Mouse (Mus musculus): ENCODE results near the gene Mmd. TPM values are rescaled to one million over a fixed set of nuclear protein-coding genes. Genes with fewer than 3 reads are reported as not detected.
A peak's percentile ranks its signal among the peaks of the same experiment; 100 is the strongest.

Gene Mmd
- 10 to 100 TPM in 1 of 2 experiments, 1 to 10 TPM in 1; 7.8 to 10.7 TPM for total RNA-seq (2021)
- long read RNA-seq, experiment 1, partial matches to known transcripts, result 0 of 4 reads
- long read RNA-seq, experiment 1, other reads (novel, unspliced or antisense), result 1 of 4 reads
- long read RNA-seq, experiment 2, transcript Mmd-201 (7 exons, 2,677 nt), result major isoform, 5 of 6 reads
- long read RNA-seq, experiment 2, partial matches to known transcripts, result 0 of 6 reads
- long read RNA-seq, experiment 2, other reads (novel, unspliced or antisense), result 1 of 6 reads

- intact Hi-C loops (cut with DNase I; ENCODE audit: low total_unique reads), result no loop called here
- peak; percentile 97 for DNase-seq
These were observed at the start of gene Mmd for GRCm38 (mm10) chr11:90249025-90249650. Mmd (plus strand) TSS chr11:90249456.

GRCm38 (mm10) chr11:90200826-90201225 is 48.4 kb upstream of the Mmd start:
- intact Hi-C loops (cut with DNase I; ENCODE audit: low total_unique reads), result no loop called here

GRCm38 (mm10) chr11:90214246-90214645 is 35.0 kb upstream of the Mmd start:
- no peak for DNase-seq
- intact Hi-C loops (cut with DNase I; ENCODE audit: low total_unique reads), result no loop called here

More at GRCm38 (mm10) chr11:90200826-90201225, 48.4 kb upstream of the Mmd start:
- no peak for DNase-seq

- intact Hi-C loops (cut with DNase I; ENCODE audit: low total_unique reads), result no loop called here
These were observed 29.1 kb upstream of the Mmd start for GRCm38 (mm10) chr11:90220022-90220645.

DNA sequence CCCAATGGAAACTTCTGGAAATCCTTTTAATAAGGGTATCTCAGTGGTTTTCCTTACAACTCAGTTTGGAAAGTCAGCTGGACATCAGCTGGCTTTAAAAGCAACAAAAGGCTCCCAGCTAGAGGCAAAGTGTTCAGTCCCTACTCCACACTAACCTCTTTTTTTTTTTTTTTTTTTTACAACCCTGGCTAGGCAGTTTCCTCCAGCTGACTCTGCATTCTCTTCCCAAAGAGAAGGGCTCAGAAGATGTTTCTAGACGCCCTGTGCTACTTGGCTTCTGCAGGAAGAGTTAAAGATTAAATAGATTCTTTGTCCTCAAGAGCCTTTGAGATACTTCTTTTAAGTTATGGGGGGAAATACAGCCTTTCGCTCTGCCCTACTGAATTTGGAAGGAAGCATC is 28.5 kb upstream of the Mmd start:
- intact Hi-C loops (cut with DNase I; ENCODE audit: low total_unique reads), result no loop called here
- DNase-seq, result no peak

More at GRCm38 (mm10) chr11:90220022-90220645, 29.1 kb upstream of the Mmd start:
- DNase-seq, result no peak

GRCm38 (mm10) chr11:90224914-90225470 is 24.3 kb upstream of the Mmd start:
- DNase-seq, result peak; percentile 12
- intact Hi-C loops (cut with DNase I; ENCODE audit: low total_unique reads), result no loop called here

DNA sequence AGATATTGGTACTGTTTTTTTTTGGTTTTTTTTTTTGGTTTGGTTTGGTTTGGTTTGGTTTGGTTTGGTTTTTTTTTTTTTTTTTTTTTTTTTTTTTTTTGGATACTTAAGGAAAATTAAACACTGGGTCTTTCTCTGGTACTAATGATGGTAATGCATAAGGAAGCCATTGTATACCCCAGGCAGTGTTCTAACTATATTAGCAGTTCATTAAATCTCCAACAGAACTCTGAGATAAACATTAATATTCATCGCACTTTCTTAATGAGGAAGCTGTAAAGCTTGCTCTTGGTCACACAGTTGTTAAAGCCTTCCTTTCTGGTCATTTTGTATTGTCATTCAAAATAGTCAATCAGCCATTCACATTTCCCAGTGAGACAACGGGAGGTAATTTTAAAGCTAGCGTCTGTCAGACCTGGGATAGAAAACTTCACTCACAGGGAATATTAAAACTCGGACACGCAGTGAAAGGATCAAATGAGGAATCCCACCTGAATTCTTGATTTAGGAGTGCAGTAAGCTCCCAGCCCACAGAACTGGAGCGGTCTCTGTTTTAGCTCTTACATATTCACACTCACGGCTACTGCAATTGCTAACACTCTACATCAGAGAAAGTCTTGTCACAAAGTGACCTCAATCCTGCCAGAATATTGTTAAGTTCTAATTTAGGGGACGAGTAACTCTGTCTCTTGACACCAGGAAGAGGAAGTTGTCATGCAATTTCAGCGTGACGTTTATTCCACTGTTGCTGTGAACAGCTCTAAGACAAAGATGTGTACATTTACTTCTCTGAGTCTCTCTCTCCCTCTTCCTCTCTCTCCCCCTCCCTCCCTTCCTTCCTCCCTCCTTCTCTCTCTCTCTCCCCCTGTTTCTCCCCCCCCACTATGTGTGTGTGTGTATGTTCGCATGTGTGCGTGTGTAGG is 22.0 kb upstream of the Mmd start:
- no peak for DNase-seq
- intact Hi-C loops (cut with DNase I; ENCODE audit: low total_unique reads), result no loop called here

- DNase-seq, result no peak
- intact Hi-C loops (cut with DNase I; ENCODE audit: low total_unique reads), result no loop called here
These were observed 20.9 kb upstream of the Mmd start for GRCm38 (mm10) chr11:90228251-90228949.

GRCm38 (mm10) chr11:90229800-90230199 is 19.5 kb upstream of the Mmd start:
- intact Hi-C loops (cut with DNase I; ENCODE audit: low total_unique reads), result no loop called here
- no peak for DNase-seq

DNA sequence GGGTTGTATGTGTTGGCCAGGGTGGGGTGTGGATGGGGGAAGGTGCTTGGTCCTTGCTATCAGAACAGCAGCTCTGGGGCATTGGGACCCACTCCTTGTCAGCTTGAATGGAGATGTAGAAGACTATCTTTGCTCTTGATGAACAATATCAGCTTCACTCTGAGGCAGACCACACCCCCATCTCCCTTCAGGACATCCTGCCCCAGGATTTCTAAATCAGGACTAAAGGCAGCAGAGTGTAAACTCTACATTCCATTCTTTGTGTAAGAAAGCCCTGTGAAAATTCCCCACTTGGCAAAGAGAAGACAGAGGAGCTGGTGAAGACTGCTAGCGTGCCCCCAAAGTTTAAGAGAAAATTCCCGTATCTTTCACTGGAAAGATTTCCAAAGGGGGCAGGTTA is 18.6 kb upstream of the Mmd start:
- no peak for DNase-seq
- intact Hi-C loops (cut with DNase I; ENCODE audit: low total_unique reads), result no loop called here

DNA sequence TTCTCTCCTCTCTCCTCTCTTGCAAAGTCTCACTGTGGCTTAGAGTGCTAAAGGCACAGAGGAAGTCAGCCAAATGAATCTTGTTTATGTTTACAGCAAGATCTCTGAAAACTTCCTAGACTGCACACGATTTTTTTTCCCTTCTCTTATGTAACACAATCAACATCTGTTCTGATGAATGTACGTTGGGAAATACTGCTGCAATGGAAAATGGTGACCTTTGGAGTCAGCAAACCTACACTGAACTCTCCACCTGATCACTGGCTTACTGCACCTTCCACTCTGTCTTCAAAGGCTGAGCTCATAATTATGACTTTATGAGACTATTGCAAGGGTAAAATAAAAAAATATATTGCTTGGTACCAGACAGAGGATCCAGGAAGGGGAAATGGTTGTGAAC is 17.6 kb upstream of the Mmd start:
- intact Hi-C loops (cut with DNase I; ENCODE audit: low total_unique reads), result no loop called here
- DNase-seq, result no peak

GRCm38 (mm10) chr11:90232685-90233084 is 16.6 kb upstream of the Mmd start:
- intact Hi-C loops (cut with DNase I; ENCODE audit: low total_unique reads), result no loop called here
- DNase-seq, result no peak

- intact Hi-C loops (cut with DNase I; ENCODE audit: low total_unique reads), result no loop called here
- no peak for DNase-seq
These were observed 14.0 kb upstream of the Mmd start for GRCm38 (mm10) chr11:90235221-90235620.

DNA sequence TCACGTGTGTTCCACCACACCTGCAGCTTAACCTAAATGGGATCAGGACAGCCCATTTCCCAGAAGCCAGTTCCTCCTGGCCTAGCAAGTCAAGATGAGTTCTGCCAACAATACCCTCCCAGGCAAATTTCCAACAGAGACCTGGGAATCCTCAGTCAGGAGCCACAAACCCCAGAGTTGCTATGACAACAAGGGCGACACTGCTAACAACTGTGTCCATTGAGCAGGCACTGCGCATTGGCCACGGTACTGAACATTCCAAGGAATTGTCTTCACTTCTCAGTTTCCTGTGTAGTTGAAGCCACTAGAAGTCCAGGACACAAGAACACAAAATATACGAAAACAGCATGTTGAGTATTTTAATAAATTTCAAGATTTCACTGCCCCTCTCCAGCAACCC is 11.6 kb upstream of the Mmd start:
- intact Hi-C loops (cut with DNase I; ENCODE audit: low total_unique reads), result no loop called here
- DNase-seq, result no peak

DNA sequence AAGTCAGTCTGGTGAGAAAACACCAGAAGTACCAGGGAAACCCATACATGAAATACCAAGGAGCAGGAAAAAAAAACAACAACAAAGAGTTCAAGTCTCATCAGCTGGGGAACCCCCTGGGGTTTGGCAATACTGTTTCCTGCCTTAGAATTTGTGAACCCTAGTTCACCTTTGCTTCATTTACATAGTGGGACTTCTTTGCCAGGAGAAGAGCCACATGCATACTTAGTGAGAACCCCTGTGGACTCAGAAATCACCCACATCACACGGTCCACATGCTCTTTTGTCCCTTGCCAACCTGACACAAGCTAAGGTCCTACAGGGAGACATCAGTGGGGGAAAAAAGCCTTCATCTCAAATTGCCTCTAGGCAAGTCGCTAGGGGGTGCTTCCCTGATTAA is 10.6 kb upstream of the Mmd start:
- no peak for DNase-seq
- intact Hi-C loops (cut with DNase I; ENCODE audit: low total_unique reads), result no loop called here

GRCm38 (mm10) chr11:90240652-90241330 is 8.5 kb upstream of the Mmd start:
- intact Hi-C loops (cut with DNase I; ENCODE audit: low total_unique reads), result no loop called here
- DNase-seq, result no peak

- intact Hi-C loops (cut with DNase I; ENCODE audit: low total_unique reads), result no loop called here
- DNase-seq, result no peak
These were observed 7.4 kb upstream of the Mmd start for GRCm38 (mm10) chr11:90241874-90242273.

DNA sequence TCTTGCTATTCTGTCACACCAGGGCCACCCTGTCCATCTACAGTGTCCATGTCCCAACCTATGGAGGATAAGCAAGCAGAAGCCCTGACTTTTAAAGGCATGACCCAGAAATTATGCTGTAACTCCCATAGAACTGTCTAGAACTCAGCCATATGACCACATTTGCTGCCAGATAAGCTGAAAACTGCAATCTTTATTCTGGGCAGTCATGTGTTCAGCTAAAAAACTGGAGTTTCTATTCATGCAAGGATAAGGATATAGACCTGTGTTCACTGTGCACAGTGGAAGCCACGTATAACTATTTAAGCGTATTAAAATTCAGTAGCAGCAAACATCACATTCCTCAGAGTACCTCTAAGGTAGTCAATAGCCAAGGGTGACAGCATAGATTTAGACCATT is 6.0 kb upstream of the Mmd start:
- intact Hi-C loops (cut with DNase I; ENCODE audit: low total_unique reads), result no loop called here

DNA sequence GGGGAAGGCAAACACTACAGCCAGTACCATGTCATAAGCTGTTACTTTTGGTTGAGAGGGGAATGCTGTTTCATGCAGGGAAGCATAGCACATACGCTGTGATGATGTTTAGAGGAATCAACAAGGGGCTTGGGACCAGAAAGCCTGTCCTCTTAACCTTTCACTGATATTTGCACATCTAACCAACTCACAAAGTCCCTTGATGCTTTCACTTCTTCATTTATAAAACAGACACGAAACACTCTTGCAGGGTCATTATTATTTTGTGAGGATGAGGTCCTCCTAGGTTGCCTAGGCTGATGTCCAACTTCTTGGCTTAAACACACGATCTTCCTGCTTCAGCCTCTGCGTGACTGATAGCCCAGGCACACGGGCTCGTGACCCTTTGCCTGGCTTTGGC is 3.6 kb upstream of the Mmd start:
- DNase-seq, result no peak
- intact Hi-C loops (cut with DNase I; ENCODE audit: low total_unique reads), result no loop called here

More for the DNA sequence above, 6.0 kb upstream of the Mmd start:
- DNase-seq, result no peak
